Mouse (Mus musculus): ENCODE measurements around the gene Tex101.

- TF ChIP-seq CTCF (IDR thresholded peaks at IDR 0.05; ENCODE audit: low read depth, low read length) (peak; percentile 79), POLR2A (IDR thresholded peaks at IDR 0.05; ENCODE audit: extremely low read depth, insufficient read depth, low read length) (no peak)
Observed at GRCm38 (mm10) chr7:24662575-24662974, 13.9 kb downstream of the Tex101 start.

All from liver, adult 2 months (tissue).